Mouse (Mus musculus): ENCODE measurements around the gene Npb. TPM values are rescaled to one million over a fixed set of nuclear protein-coding genes. Genes with fewer than 3 reads are reported as not detected.
A peak's percentile ranks its signal among the peaks of the same experiment; 100 is the strongest.

Gene Npb
- total and polyA plus RNA-seq, 3 experiments: 0.27 to 1.7 TPM; not detected in 1

DNA sequence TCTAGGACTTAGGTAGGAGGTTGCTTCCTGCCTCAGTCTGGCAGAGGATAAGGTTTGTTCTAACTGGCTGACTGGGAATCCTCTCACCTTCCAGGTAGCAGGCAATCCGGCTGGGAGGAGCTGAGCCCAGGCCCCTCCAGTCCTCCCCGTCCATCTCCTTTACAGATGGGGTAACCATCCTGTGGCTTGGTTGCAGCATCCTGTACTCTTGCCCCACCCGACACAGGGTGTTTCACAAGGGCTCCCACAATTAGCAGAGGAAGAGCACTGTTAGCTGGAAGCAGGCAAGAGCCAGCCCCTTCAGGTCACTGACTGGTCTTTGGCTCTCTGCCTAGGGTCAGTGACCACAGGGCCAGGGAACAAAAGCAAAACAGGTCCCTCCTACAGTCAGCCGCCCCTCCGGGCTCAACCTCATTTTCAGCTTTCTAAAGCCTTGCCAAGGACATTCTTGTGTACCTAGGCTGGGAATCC lies 22.2 kb downstream of the Npb start:
- no peak for TF ChIP-seq HCFC1 (IDR thresholded peaks at IDR 0.05; ENCODE audit: low read depth, low read length)
- TF ChIP-seq CTCF (IDR thresholded peaks at IDR 0.05 in 2 of 3, conservative IDR thresholded peaks at IDR 0.05 in 1 of 3; ENCODE audit: control insufficient read depth in 1 of 3, insufficient read depth in 1 of 3, low read depth in 2 of 3, low read length in 3 of 3, poor library complexity in 1 of 3, severe bottlenecking in 1 of 3): no peak
- no peak for TF ChIP-seq NELFE (IDR thresholded peaks at IDR 0.05; ENCODE audit: low read depth, low read length)
- TF ChIP-seq GATA1 (IDR thresholded peaks at IDR 0.05; ENCODE audit: low read depth, low read length): no peak
- TF ChIP-seq GABPA (IDR thresholded peaks at IDR 0.05; ENCODE audit: low read depth, low read length): no peak
- TF ChIP-seq RCOR1 (IDR thresholded peaks at IDR 0.05; ENCODE audit: low read depth, low read length): no peak
- TF ChIP-seq MAZ (IDR thresholded peaks at IDR 0.05; ENCODE audit: low read depth, low read length): no peak
- TF ChIP-seq NRF1 (IDR thresholded peaks at IDR 0.05; ENCODE audit: insufficient read depth, low read depth, low read length, poor library complexity, severe bottlenecking): no peak
- TF ChIP-seq MXI1 (IDR thresholded peaks at IDR 0.05; ENCODE audit: low read depth, low read length): no peak
- TF ChIP-seq KAT2A (conservative IDR thresholded peaks at IDR 0.05; ENCODE audit: low read depth, low read length): no peak
- no peak for TF ChIP-seq POLR2AphosphoS5 (IDR thresholded peaks at IDR 0.05; ENCODE audit: borderline replicate concordance, low read depth, low read length)
- TF ChIP-seq ZMIZ1 (IDR thresholded peaks at IDR 0.05; ENCODE audit: low read depth, low read length): no peak
- no peak for TF ChIP-seq UBTF (IDR thresholded peaks at IDR 0.05; ENCODE audit: borderline replicate concordance, insufficient read depth, low read depth, low read length)
- TF ChIP-seq MYC (IDR thresholded peaks at IDR 0.05; ENCODE audit: low read depth, low read length): no peak
- no peak for DNase-seq (ENCODE audit: low read depth, low spot score)
- H3K27me3 ChIP-seq (ENCODE audit: control insufficient read depth in 1 of 2, insufficient read depth in 2 of 2, low read length in 2 of 2): no peaks in the 10 kb centered on the region
- peak overlapping the region; percentile 98 for H3K9ac ChIP-seq (ENCODE audit: control insufficient read depth, low read depth, low read length, poor library complexity, severe bottlenecking)
- peaks cover 3 to 31% of the 10 kb centered on the region in 2 experiments; a peak in 3 of 4 replicates for H3K36me3 ChIP-seq (ENCODE audit: control insufficient read depth in 1 of 2, insufficient read depth in 2 of 2, low read length in 2 of 2)
- peaks cover 57% of the 10 kb centered on the region for H3K79me2 ChIP-seq (ENCODE audit: control insufficient read depth, insufficient read depth, low read length, poor library complexity)
- no peaks in the 10 kb centered on the region for H3K9me3 ChIP-seq (replicated peaks; ENCODE audit: insufficient read depth, low read length)
- no peak overlapping the region for H3K4me3 ChIP-seq (ENCODE audit: control insufficient read depth in 1 of 2, insufficient read depth in 1 of 2, low read depth in 2 of 2, low read length in 2 of 2)
- peaks cover 19 to 38% of the 10 kb centered on the region in 2 experiments for H3K4me1 ChIP-seq (ENCODE audit: control insufficient read depth in 1 of 2, insufficient read depth in 2 of 2, low read length in 2 of 2)
- H3K27ac ChIP-seq (ENCODE audit: control insufficient read depth, low read depth, low read length): peak overlapping the region; percentile 2; the same call in 1 of the 2 replicates

DNA sequence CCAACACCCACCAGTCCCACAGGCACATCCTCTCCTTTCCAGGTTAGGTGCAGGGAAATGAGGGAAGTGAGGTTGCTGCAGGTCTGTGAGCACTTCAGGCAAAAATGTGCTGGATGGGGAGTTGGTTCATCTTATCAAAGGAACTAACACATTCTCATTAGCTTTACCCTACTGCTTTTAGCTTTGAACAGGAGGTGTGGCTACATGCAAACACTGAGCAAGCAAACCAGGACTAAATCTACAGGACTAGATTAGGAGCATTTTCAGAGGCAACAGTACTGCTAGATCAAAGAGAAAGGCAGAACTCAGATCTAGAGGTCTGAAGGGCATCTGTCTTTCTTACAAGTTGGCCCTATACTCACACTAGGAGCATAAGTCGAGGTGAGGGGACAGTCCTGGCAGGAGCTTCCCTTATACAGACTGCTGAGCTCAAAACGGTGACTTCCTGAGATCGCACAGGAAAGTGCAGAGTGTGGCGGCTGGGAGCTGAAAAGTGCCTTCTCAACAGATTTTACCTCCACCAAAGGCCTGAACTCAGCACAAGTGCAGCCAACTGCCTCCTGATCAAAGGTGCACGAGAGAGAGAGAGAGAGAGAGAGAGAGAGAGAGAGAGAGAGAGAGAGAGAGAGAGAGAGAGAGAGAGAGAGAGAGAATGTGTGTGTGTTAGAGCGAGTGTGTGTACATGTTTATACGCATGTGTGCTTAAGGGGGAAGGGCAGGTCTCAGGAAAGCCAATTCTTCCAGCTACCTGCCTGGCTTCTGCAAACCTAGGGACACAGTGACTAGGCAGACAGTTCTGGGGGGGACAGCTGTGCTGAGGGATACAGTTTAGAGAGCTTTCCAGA lies 22.8 kb downstream of the Npb start:
- peak; percentile 75 for DNase-seq (ENCODE audit: low read depth, low spot score)
- peak overlapping the region; percentile 98 for H3K9ac ChIP-seq (ENCODE audit: control insufficient read depth, low read depth, low read length, poor library complexity, severe bottlenecking)
- TF ChIP-seq TCF12 (IDR thresholded peaks at IDR 0.05; ENCODE audit: low read depth, low read length) (0 out of 2 replicates have a peak, but pooled peaks have one; percentile 15), MAX (IDR thresholded peaks at IDR 0.05; ENCODE audit: low read length) (0 out of 2 replicates have a peak, but pooled peaks have one; percentile 27), POLR2A (IDR thresholded peaks at IDR 0.05; ENCODE audit: control insufficient read depth in 1 of 2, insufficient read depth in 1 of 2, low read depth in 1 of 2, low read length in 2 of 2, poor library complexity in 1 of 2) (no peak), GATA1 (IDR thresholded peaks at IDR 0.05; ENCODE audit: low read depth, low read length) (peak; percentile 16; the same call in 1 of the 2 replicates), POLR2AphosphoS5 (IDR thresholded peaks at IDR 0.05; ENCODE audit: borderline replicate concordance, low read depth, low read length) (no peak), GABPA (IDR thresholded peaks at IDR 0.05; ENCODE audit: low read depth, low read length) (peak; percentile 49; the same call in 1 of the 2 replicates), TBP (IDR thresholded peaks at IDR 0.05; ENCODE audit: low read depth, low read length) (0 out of 2 replicates have a peak, but pooled peaks have one; percentile 24), MXI1 (IDR thresholded peaks at IDR 0.05; ENCODE audit: low read depth, low read length) (peak; percentile 34; the same call in 1 of the 2 replicates), EP300 (IDR thresholded peaks at IDR 0.05; ENCODE audit: low read depth in 1 of 2, low read length in 2 of 2) (0 out of 4 replicates have a peak, but pooled peaks of 1 of the 2 experiments have one; percentile 11), CHD1 (IDR thresholded peaks at IDR 0.05; ENCODE audit: low read depth, low read length) (0 out of 2 replicates have a peak, but pooled peaks have one; percentile 17), SIN3A (IDR thresholded peaks at IDR 0.05; ENCODE audit: low read length) (peak; percentile 64), ZNF384 (IDR thresholded peaks at IDR 0.05; ENCODE audit: low read depth, low read length) (no peak), JUND (IDR thresholded peaks at IDR 0.05; ENCODE audit: low read depth, low read length) (peak; percentile 92), ZC3H11A (IDR thresholded peaks at IDR 0.05; ENCODE audit: low read depth, low read length) (no peak)
- peaks cover 3 to 35% of the 10 kb centered on the region in 2 experiments; a peak in 3 of 4 replicates for H3K36me3 ChIP-seq (ENCODE audit: control insufficient read depth in 1 of 2, insufficient read depth in 2 of 2, low read length in 2 of 2)
- H3K4me1 ChIP-seq (ENCODE audit: control insufficient read depth in 1 of 2, insufficient read depth in 2 of 2, low read length in 2 of 2): peaks cover 19 to 41% of the 10 kb centered on the region in 2 experiments
- H3K27ac ChIP-seq (ENCODE audit: control insufficient read depth, low read depth, low read length): peak overlapping the region; percentile 2; the same call in 1 of the 2 replicates
- no peaks in the 10 kb centered on the region for H3K9me3 ChIP-seq (replicated peaks; ENCODE audit: insufficient read depth, low read length)
- peaks cover 57% of the 10 kb centered on the region for H3K79me2 ChIP-seq (ENCODE audit: control insufficient read depth, insufficient read depth, low read length, poor library complexity)
- H3K27me3 ChIP-seq (ENCODE audit: control insufficient read depth in 1 of 2, insufficient read depth in 2 of 2, low read length in 2 of 2): no peaks in the 10 kb centered on the region
- peak overlapping the region; percentile 79 to 87; a peak in 2 of 4 replicates for H3K4me3 ChIP-seq (ENCODE audit: control insufficient read depth in 1 of 2, insufficient read depth in 1 of 2, low read depth in 2 of 2, low read length in 2 of 2)

Data from MEL (cell line).